Mouse (Mus musculus) 3134 (cell line): ENCODE results near the gene Smarcd2.

Experiments
- DNase-seq: peaks from one replicate; pipeline ENCODE4 v3.0.0-alpha.2; 2011; ENCODE audit warnings: low spot score; ENCODE audit not compliant: insufficient read length; ENCODE audit errors: extremely low read depth

Gene Smarcd2

DNA sequence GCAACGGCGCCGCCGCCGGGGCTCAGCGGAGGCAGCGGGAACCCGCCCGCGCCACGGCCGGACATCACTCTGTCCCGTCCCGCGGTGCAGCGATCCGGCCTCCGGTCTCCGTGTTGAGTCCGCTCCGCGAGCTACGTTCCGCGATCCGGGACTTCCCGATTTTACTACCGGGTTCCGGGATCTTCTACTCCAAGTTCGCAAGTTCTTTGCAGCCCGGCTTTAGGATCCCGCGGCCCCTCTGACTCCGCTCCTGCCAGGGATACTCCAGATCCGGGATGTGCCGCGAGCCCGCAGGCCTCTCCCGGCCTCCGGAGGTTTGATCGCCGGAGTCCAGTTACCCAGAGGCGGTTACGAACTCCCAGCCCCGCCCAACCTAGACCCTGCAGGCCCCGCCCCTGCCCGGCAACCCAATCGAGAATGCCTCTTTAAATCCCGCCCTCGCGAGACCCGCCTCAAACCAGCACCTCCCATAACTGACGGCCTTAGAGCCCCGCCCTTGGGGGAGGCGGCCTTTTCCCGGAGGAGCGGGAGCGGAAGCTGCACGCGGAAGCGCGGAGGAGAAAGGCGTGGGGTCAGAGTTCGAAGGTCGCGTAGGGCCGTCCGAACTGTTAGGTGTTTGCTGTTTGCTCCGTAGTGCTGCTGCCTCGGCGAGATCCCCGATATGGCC lies at the start of gene Smarcd2:
Smarcd2 (minus strand) TSS at position 329 of the 667 bp plus-strand sequence.
- DNase-seq, result peak; percentile 99

DNA sequence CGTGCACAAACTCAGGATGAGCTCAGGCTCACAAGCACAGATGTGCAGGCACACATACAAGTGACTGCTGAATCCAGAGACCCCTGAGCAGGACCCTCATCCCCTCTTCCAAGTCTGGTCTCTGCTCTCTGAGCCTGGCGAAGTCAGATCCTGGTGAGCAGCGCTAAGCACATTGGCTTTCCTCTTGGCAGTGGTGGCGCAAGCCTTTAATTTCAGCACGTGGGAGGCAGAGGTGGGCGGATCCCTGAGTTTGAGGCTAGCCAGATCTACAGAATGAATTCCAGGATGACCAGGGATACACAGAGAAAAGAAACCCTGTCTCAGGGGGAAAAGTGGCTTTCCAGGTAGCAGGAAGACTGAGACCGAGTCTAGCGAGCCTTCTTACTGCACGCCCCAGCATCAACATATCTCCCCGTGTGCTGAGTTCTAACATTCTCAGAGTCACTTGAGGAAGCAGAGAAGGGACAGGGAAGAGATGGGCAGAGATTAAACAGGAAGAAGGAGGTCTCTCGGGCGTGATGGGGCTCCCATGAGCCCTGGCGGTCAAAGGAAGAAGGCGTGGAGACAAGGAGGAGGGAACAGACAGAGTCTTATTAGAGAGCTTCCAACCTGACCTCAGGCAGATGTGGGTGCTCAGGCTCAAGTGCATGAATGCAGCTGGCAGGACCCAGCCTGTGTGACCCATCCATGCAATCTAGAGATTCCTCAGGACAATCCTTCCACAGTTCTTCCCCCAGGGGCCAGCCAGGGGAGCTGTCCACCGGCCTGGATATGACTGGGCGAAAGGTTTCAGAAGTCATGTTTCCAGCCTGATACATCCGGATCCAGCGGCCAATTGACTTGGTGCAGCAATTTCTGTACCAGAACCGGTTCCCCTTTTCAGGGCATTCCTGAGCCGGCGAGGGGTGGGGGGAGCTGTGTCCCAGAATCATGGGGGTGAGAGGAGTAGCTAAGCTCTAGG lies 45.9 kb upstream of the Smarcd2 start:
- DNase-seq, result no peak

DNA sequence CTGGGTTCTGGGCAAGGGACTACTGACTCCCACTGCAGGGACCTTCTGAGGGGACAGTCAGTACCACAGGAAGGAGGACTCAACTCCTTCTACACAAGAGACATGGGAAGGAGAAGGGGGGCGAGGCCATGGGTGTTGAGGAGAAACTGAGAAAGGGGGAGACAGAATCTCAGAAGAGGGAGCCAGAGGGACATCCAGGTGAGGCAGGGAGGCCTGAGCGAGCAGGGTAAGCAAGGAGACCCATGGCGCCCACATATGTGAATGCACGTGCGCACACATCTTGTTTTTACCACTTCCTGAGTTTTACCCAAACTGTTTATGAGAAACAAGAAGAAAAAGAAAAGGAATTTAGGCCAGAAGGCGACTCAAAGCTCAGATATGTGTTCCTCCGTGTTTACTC lies 45.0 kb upstream of the Smarcd2 start:
- DNase-seq, result no peak

DNA sequence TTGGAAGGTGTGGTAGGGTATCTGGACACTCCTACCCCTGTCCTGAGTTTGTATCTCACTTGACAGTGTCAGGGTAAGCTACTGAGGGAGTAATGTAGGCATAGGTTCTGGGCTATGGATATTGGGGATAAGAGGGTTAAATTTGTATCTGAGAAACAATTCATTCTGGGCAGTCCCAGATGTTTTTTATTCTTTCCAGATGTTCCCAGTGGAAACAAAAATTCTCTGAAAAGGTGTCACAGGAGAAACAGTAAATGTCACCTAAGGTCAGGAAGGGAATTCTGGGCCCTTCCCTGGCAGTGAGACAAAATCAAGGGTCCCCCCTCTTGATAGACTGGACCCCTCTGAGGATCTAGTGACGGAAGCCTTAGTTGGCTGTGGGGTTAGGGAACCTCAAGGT lies 43.6 kb upstream of the Smarcd2 start:
- no peak for DNase-seq

DNA sequence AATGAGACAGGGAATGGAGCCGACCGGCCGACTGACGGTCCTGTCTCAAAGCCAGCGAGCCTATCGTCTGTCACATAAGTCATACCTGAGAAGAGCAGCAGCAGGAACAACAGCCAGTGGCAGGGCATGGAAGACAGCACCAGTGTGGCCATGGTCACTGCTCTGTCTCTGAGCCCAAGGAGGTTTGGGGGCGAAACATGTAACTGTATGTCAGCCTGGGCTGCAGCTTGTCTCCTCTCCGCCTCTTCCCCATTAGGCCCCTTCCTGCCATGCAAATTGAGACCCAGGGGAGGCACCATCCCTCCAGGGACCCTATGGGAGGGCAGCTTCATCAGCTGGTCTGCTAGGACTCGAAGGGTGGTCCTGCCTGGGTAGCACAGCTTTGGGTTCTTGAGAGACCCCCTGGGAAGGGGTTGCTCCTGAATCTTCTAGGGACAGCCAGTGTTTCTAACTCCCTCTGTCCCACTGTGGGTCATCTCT lies 41.6 kb upstream of the Smarcd2 start, which contains the start of gene Cd79b:
Cd79b (minus strand) TSS at position 430 of the 480 bp plus-strand sequence.
- DNase-seq, result no peak

DNA sequence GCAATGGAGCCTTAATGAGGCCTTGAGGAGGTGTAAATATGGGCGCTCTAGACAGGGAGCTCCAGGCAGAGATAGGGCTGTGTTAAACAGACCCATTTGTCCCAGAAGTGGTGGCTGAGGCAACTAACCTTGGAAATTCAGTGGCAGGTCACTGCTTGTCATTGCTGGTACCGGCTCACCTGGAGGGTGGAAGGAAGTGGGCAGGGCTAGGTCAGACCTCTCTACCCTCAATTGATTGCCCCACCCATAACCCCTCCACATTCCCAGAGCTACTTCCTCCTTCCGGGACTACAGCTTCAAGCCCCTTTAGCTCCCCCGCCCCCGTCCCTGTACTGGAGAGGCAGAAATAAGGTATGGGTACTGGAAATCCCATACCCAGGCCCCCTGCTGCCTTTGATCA lies 40.8 kb upstream of the Smarcd2 start:
- DNase-seq, result no peak

DNA sequence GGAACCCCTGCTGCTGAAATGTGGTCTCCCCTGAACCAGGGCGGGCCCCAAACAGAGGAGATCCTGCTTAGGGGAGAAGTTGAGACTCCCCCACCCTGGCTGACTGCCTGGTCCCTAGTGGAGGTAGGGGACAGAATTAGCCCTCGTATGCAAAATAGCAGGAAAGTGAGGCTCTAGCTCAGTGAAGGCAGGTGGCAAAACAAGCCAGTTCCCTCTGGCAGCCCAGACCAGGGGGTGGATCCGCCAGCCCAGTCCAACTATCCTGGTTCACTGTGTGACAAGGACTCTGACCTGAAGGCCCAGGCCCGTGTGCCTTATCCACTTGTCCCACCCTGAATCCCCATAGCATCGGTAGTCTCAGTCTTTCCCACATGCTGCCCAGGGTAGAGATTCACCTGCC lies 37.4 kb upstream of the Smarcd2 start:
- DNase-seq, result no peak

DNA sequence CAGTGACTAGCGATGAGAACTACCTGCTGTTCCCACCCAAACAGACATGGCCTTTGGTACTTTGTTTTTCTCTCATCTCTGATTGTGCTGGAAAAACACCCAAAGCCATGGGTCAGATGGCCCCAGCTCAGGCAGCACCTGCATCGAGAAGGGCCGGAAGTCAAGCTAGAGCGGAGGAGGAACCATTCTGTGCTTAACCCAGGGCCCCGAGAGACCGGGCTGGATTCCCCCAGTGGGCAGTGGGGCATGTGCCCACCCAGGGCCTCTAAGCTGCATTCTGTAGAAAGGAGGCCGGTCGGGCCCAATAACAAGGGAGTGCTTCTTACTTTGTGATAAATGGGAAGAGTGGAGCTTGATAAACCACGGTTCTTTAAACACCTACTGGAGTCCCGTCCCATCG lies 35.4 kb upstream of the Smarcd2 start:
- no peak for DNase-seq

DNA sequence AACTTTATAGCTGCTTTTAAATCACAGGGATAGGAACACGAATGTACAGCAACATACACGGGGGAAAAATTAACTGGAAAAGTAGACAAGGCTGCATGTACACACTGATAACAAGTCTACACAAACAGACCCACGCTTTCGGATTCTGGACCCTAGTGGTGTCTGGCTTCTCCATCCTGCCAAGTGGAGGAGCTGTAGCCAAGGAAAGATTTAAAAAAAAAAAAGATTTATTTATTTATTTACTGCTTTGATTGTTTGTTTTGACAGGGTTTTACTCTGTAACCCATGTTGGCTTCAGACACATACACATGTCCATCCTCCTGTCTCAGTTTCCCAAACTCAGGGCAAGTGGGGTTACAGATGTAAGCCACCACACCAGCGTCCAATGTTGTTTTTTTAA lies 34.7 kb upstream of the Smarcd2 start:
- no peak for DNase-seq

DNA sequence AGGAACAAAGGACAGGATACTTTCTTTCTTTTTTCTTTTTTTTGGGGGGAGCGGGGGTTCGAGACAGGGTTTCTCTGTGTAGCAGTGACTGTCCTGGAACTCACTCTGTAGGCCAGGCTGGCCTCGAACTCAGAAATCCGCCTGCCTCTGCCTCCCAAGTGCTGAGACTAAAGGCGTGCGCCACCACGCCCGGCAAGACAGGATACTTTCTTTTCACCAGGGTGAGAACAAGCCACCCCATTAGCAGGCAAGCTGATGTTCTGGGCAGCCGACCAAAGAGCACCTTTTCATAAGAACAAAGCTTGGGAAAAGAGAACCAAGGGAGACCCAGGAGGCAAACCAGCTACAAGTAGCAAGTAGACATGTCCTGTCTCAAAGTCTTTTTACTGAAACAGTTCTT lies 34.0 kb upstream of the Smarcd2 start:
- no peak for DNase-seq

DNA sequence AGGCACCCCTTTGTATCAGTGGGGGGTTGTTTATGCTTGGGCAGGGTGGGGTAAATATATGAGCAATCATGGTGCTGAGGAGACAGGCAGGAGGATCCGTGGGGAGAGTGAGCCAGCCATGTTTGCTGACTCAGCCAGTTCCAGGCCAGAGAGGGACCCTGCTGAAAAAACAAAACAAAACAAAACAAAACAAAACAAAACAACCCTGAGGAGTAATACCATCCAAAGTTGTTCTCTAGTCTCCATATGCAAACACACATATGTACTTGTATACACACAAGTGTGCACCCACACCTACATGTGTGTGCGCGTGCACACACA lies 33.3 kb upstream of the Smarcd2 start:
- no peak for DNase-seq

DNA sequence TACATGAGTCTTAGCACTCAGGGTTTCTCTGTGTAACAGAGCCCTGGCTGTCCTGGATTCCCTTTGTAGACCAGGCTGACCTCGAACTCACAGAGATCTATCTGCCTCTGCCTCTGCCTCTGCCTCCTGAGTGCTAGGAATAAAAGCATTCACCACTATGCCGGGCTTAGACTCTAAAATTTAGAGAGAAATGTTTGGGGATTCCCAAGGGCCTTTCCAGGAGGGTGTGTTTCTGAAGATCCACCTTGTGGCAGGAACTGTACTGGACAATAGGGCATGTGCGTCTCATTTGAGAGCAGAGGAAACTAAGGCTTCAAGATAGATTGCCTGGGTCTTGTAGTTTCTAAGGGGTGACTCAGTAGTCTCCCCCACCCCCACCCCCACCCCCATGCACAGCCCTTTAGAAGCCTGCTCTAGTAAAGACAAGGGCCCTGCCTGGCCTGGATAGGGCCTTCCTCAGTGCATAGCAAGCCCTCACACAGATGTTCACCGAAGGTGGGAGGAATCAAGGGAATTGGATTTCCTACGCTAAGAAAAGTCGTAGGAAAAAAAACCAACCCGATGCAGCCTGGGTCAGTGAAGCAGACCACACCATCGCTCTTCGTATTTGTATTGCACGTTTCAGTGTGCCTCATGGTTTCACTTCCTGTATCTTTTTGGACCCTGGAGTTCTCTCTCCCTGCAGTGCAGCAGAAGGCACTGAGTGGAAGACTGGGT lies 32.7 kb upstream of the Smarcd2 start:
- no peak for DNase-seq

DNA sequence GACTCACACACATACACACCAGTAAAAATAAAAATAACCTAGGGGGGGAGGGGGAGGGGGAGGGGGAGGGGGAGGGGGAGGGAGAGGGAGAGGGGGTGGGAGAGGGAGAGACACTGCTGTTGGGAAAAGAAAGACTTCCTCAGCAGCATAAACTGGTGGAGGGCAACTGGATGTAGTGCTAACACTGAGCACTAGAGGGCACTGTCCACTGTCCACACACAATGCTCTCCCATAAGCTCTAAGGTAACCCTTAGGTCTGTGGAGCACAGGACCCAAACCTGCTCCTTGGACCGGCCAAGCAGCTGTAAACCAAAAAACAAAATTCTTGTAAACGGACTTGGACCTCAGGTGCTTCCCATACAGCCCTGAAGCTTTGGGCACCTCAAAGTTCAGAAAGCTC lies 29.9 kb upstream of the Smarcd2 start:
- DNase-seq, result peak; percentile 29

DNA sequence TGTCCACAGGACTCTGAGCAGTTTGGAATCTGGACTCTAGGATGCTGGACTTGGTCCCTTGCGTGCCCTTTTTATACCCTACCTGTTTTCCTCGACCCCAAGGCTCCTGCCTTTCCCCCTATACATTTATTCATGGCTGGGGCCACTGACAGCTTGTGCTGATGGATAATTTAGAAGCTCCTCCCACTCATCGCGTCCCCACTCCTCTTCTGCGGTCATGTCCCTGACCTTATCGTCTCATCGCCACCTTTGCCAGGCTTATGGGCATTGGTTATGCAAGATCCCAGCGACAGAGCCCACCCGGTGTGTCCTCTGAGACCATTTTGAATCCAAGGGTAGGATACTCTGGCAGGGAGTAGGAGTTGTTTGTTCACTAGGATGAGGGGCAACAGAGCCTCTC lies 29.0 kb upstream of the Smarcd2 start, which contains the start of gene Gh:
Gh (minus strand) TSS at position 101 of the 400 bp plus-strand sequence.
- DNase-seq, result no peak

DNA sequence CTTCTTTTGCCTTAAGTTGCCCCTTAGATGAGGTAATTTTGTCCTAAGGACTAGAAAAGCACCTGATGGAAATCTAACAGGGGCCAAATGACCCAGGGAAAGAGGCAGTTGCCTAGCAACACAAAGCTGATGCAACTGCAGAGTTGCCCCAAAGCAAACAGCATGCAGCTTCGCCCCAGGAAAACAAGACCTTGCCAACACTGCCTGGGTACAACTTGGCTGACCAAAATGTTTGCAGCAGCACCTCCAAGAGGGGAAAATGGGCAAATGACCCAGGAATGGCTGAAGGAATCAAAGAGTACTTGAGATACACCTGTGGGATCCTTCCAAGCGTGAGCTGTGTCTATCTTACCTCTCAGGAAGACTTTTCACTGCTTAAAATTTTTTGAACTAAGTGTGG lies 19.1 kb upstream of the Smarcd2 start:
- DNase-seq, result no peak

DNA sequence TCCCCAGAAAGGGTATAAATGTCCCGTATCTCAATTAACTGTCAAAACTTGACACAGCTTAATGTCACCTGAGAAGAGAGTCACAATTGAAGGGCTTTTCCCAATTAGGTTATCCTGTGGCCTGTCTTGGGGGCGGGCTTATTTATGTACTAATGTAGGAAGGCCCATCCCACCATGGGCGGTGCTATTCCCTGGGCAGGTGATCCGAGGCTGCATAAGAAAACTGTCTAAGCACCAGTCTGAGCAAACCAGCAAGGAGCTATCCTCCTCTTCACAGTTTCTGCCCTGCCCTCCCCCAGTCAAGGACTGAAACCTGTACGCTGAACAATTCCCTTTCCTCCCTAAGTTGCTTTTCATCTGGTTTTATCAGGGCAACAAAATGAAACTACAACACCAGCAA lies 17.6 kb upstream of the Smarcd2 start:
- DNase-seq, result no peak

DNA sequence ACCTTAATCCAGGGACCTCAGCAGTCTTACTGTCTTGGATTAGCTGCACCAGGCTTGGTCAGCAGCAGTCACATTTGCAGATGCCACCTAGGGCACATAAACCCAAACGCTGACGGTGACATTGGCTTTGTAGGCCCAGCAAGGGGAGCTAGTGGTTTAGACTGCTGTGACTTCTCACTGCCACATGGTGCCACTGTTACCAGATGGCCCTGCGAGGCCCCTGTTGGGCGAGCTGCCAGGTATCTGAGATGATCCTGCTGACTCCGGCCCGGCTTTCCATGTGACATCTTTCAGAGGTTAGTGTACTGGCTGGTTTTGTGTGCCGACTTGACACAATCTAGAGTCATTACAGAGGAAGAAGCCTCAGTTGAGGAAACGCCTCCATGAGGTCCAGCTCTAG lies 16.6 kb upstream of the Smarcd2 start:
- no peak for DNase-seq

DNA sequence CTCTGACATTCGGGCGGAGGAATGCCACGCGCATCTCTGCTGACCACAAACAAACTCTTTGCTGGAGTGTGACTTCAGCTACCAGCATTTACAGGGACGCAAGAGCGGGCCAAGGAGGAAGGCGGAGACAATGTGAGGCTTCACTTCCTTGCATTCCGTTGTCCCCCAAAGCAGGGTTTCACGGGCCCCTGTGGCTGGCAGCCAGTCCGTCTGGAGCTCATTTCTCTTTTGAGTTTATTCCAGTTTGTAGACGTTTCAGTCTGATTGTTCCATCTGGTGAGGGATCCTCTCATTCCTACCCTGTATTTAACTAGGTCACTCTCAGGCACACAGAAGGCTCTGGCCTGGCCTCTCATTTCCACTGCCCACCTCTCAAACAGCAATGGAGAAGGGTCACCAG lies 14.2 kb upstream of the Smarcd2 start:
- DNase-seq, result no peak

DNA sequence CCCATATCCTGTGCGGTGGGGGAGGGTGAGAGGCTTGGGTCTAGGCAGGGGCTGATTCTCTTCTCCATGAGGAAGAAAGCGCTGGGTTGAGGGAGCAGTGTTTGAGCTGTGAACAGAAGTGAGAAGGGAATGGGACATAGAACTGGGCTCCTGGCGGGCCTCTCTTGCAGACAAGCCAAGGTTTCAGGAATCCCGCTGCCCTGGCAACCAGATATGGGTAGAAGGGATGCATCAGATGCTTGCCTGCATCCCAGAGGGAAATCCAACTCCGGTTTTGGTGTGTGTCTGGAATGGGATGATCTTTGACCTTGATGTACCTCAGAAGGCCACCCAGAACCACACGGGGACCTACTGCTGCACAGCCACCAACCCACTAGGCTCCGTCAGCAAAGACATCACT lies 13.4 kb upstream of the Smarcd2 start:
- DNase-seq, result no peak

DNA sequence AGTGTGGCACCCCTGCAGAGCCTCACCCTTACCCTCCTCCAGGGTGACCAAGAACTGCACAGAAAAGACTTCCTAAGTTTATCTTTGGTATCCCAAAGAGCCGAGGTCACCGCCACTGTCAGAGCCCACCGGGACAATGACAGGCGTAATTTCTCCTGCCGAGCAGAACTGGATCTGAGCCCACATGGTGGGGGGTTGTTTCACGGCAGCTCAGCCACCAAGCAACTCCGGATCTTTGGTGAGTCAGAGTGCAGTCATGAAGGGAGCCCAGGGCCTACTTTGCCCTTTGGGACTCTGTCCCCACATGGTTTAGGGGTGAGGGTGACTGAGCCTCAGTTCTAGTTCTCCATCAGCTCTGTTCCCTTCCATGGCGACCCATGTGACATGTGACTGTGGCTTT lies 11.4 kb upstream of the Smarcd2 start:
- DNase-seq, result no peak

DNA sequence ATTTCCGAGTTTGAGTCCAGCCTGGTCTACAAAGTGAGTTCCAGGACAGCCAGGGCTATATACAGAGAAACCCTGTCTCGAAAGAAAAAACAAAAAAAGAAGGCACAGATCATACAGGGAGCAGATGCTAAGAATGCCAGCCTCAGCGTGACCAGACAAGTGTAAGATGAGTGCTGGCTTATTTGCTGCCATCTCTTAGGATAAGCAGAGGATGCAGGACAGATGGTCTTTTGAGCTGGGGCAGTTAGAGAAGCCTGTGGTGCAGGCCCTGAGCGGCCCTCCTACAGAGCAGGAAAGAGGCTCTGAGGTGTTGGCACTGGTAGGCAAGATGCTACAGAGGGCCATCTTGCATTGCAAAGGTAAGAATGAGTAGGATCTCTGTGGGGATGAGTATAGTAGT lies 10.6 kb upstream of the Smarcd2 start:
- DNase-seq, result no peak
